In the genomic region with DNA sequence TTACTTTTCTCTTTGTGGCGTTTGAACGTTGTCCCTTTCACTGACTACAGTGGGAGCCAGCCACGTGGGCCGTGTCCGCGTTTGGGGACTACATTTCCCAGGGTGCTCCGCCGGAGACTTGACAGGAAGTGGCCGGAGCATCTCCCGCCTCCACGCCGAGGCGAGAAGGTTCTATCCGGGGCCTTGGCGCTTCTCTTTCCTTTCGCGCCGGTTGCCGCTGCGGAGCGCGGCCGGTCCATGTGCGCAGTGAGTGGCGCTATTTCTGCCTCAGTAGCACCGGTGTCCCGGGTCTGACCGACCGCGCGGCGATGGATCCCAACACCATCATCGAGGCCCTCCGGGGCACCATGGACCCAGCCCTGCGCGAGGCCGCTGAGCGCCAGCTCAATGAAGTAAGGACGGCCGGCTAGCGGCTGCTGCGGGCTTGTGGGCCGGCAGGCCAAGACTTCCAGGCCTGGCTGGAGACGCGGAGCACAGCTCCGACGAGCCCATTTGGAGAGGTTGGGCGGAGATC, we compare ENCODE assay signal across 8 mouse cellular contexts. TPM values are rescaled to one million over a fixed set of nuclear protein-coding genes. Genes with fewer than 3 reads are reported as not detected.
DNase-seq lines count a peak whose midpoint lies in the region; ATAC-seq lines count a peak whose summit lies in the region.

Ipo7 (plus strand) TSS at position 158 of the 514 bp plus-strand sequence.

- peak within 1 kb of the TSS; percentile 96 for H3K4me2 ChIP-seq in hindbrain, embryonic 13.5 days

- H3K36me3 ChIP-seq in hindbrain, embryonic 13.5 days = no peaks in the 10 kb centered on the region; the same call in 1 of the 2 replicates

- WGBS in hindbrain, embryonic 13.5 days = under 1% methylated on average over 47 of the region's 48 CpGs

- H3K9me3 ChIP-seq in hindbrain, embryonic 13.5 days = no peaks in the 10 kb centered on the region

- H3K4me1 ChIP-seq in hindbrain, embryonic 13.5 days (replicated peaks) = peaks cover 14% of the 10 kb centered on the region

- peak within 1 kb of the TSS; percentile 99 for H3K9ac ChIP-seq in hindbrain, embryonic 13.5 days

- peak within 1 kb of the TSS; percentile 94 for H3K27ac ChIP-seq in hindbrain, embryonic 13.5 days

- H3K27me3 ChIP-seq in hindbrain, embryonic 13.5 days = no peaks in the 10 kb centered on the region

- H3K4me3 ChIP-seq in hindbrain, embryonic 13.5 days = peak within 1 kb of the TSS; percentile 99

- ATAC-seq in hindbrain, embryonic 13.5 days (ENCODE audit: low FRiP score) = peak; percentile 99

- peak; percentile 92 for DNase-seq in NIH3T3 (ENCODE audit: low read depth)
- DNase-seq in cerebellum, postnatal 10 days = peak; percentile 94 to 96
- DNase-seq in frontal cortex, postnatal 14 days (ENCODE audit: low spot score in 2 of 2) = peak; percentile 85 to 88
- peak; percentile 81 to 83 for DNase-seq in layer of hippocampus, postnatal 25 days (ENCODE audit: extremely low spot score in 1 of 2, low spot score in 1 of 2)
- DNase-seq in lung, postnatal 25 days (ENCODE audit: low spot score) = peak; percentile 95
- peak; percentile 94 for DNase-seq in retina, embryonic 14.5 days (ENCODE audit: low spot score)
- DNase-seq in thymus, postnatal 4 days = peak; percentile 92

RNA-seq across cellular contexts. Expression of gene Ipo7, which starts in this region (rescaled TPM):
- 42.2 and 42.7 TPM in 2 replicates for polyA plus RNA-seq in hindbrain, embryonic 13.5 days (2015; fragmentation: Nextera tagmentation; extraction: Ambion mirVana)
- total RNA-seq in layer of hippocampus, postnatal 25 days (2021) = 100 to 1,000 TPM in 1 of 2 experiments, 10 to 100 TPM in 1; 99.5 to 104 TPM

Comparison
In these comparisons a context has a peak if more than half of its experiments do, and no peak if none do; other contexts are left out.
1. Peak in every context shown above with its lines: DNase-seq, ATAC-seq, H3K4me3 ChIP-seq and H3K27ac ChIP-seq.